Mouse (Mus musculus): ENCODE results near the gene Olfr410. TPM values are rescaled to one million over a fixed set of nuclear protein-coding genes. Genes with fewer than 3 reads are reported as not detected.

Gene Olfr410
- polyA plus RNA-seq (2015; fragmentation: Nextera tagmentation; extraction: Ambion mirVana), result not detected in 2 replicates

GRCm38 (mm10) chr11:74337931-74338330, at the start of gene Olfr410:
TSS of gene Olfr410 (minus strand) at chr11:74338031.

GRCm38 (mm10) chr11:74361769-74362168, 23.9 kb upstream of the Olfr410 start, which contains the start of gene Olfr412:
TSS of gene Olfr412 (plus strand) at chr11:74362069.

GRCm38 (mm10) chr11:74352550-74352949, 14.7 kb upstream of the Olfr410 start, which contains the start of gene Olfr411:
TSS of gene Olfr411 (minus strand) at chr11:74352650.

GRCm38 (mm10) chr11:74283436-74283835, 54.4 kb downstream of the Olfr410 start, which contains the start of gene Olfr59:
TSS of gene Olfr59 (plus strand) at chr11:74283736.

Other genes starting within 250 kb of the Olfr410 start
- not detected in 2 replicates for gene Olfr401, start 224.3 kb downstream of the Olfr410 start, polyA plus RNA-seq (2015; fragmentation: Nextera tagmentation; extraction: Ambion mirVana)
- gene Olfr402, start 184.5 kb downstream of the Olfr410 start, polyA plus RNA-seq (2015; fragmentation: Nextera tagmentation; extraction: Ambion mirVana), result not detected in 2 replicates
- gene Olfr403, start 151.8 kb downstream of the Olfr410 start, polyA plus RNA-seq (2015; fragmentation: Nextera tagmentation; extraction: Ambion mirVana), result not detected in 2 replicates
- not detected in 2 replicates for gene Olfr43, start 126.7 kb downstream of the Olfr410 start, polyA plus RNA-seq (2015; fragmentation: Nextera tagmentation; extraction: Ambion mirVana)
- not detected in 2 replicates for gene Olfr406, start 78.2 kb downstream of the Olfr410 start, polyA plus RNA-seq (2015; fragmentation: Nextera tagmentation; extraction: Ambion mirVana)
- not detected in 2 replicates for gene Olfr59, start 54.3 kb downstream of the Olfr410 start, polyA plus RNA-seq (2015; fragmentation: Nextera tagmentation; extraction: Ambion mirVana)
- not detected in 2 replicates for gene Olfr411, start 14.6 kb upstream of the Olfr410 start, polyA plus RNA-seq (2015; fragmentation: Nextera tagmentation; extraction: Ambion mirVana)
- not detected in 2 replicates for gene Olfr412, start 24.0 kb upstream of the Olfr410 start, polyA plus RNA-seq (2015; fragmentation: Nextera tagmentation; extraction: Ambion mirVana)